Mouse (Mus musculus) kidney, embryonic 15.5 days (tissue): ENCODE measurements around the gene Hyal5. TPM values are rescaled to one million over a fixed set of nuclear protein-coding genes. Genes with fewer than 3 reads are reported as not detected.

Experiments
- ATAC-seq: fragments of 200-750 bp; cut with Nextera tagmentation; replicated peaks from 2 replicates; pipeline ENCODE4 v1.8.0; 2017; ENCODE audit warnings: moderate TSS enrichment; ENCODE audit not compliant: low FRiP score
- H3K27ac ChIP-seq: fragments of 300-500 bp; sonication (generic); 2 replicates; pipeline ENCODE4 v1.5.1; 2015; ENCODE audit warnings: mild to moderate bottlenecking, inconsistent platforms
- H3K27me3 ChIP-seq: fragments of 300-500 bp; sonication (generic); 2 replicates; pipeline ENCODE4 v1.6.1; 2015; ENCODE audit warnings: inconsistent platforms
- H3K36me3 ChIP-seq: fragments of 300-500 bp; sonication (generic); 2 replicates; pipeline ENCODE4 v1.6.1; 2015; ENCODE audit warnings: inconsistent platforms
- H3K4me1 ChIP-seq: fragments of 300-500 bp; sonication (generic); 2 replicates; pipeline ENCODE4 v1.6.1; 2015; ENCODE audit warnings: inconsistent platforms
- H3K4me2 ChIP-seq: fragments of 300-500 bp; sonication (generic); 2 replicates; pipeline ENCODE4 v1.6.1; 2015; ENCODE audit warnings: moderate library complexity, mild to moderate bottlenecking, inconsistent platforms
- H3K4me3 ChIP-seq: fragments of 300-500 bp; sonication (generic); replicated peaks from 2 replicates; pipeline ENCODE4 v1.5.1; 2015; ENCODE audit warnings: mild to moderate bottlenecking, inconsistent platforms
- H3K9ac ChIP-seq: fragments of 300-500 bp; sonication (generic); 2 replicates; pipeline ENCODE4 v1.6.1; 2015; ENCODE audit warnings: mild to moderate bottlenecking, inconsistent platforms
- H3K9me3 ChIP-seq: fragments of 300-500 bp; sonication (generic); replicated peaks from 2 replicates; pipeline ENCODE4 v1.6.1; 2016; ENCODE audit warnings: inconsistent platforms
- WGBS: fragments of 180-500 bp; shearing (Covaris S2); methylation state at CpG from one replicate; pipeline ENCODE4 v1.1.7; 2015; ENCODE audit warnings: mixed read lengths; 5-methylcytosine and 5-hydroxymethylcytosine counted together
- polyA plus RNA-seq: library from polyadenylated mRNA; unstranded; fragments of >200 nt; fragmentation: Nextera tagmentation; extraction: Ambion mirVana; gene quantifications from 2 replicates; pipeline ENCODE4 v1.2.1, GENCODE M21; 2015

The Hyal5 gene
- polyA plus RNA-seq = not detected in 2 replicates

DNA sequence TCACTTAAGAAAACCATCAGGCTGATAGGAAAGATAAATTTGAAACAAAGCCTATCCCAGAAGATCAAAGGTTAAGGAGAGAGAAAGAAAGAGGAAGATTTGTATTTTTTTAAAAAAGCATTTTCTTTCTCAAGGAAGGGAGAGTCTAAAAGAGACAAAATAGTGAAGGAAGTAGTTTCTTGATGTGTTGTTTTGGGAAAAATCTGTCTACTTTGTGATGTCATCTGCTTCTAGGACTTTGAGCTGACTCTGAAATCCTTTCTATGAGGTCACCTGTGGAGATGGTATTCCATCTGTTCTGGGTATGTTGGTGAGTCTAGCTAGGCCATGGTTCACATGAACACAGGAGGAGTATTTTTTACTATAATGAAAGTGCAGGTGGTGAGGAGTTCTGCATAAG, at the start of gene Hyal5:
Gene Hyal5 (plus strand): TSS at position 301 of the 400 bp plus-strand sequence.
- H3K9me3 ChIP-seq = no peaks in the 10 kb centered on the region
- H3K4me2 ChIP-seq = no peak within 1 kb of the TSS
- H3K27ac ChIP-seq = no peak within 1 kb of the TSS
- H3K4me1 ChIP-seq = no peaks in the 10 kb centered on the region
- no peaks in the 10 kb centered on the region for H3K36me3 ChIP-seq
- H3K9ac ChIP-seq = no peak within 1 kb of the TSS
- H3K4me3 ChIP-seq = no peak within 1 kb of the TSS
- no peaks in the 10 kb centered on the region for H3K27me3 ChIP-seq
- no peak for ATAC-seq

DNA sequence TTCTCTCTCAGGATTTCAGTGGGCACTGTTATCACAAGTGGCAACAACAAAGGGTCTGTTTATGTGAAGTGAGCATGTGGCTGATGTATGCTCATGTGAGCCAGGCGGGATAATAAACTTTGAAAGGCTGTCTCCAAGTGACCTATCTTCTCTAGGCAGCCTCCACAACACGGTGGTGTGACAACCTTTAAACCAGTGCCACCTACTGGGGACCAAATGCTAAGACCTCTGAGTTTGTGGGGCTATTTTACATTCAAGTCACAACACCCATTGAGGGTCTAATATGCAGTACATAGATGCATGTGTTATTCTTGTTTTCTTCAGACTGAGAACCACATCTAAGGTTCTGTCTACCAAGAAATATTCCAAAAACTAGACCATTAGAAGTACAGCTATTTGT, 35.7 kb upstream of the Hyal5 start:
- Histone ChIP-seq H3K4me2 (no peak overlapping the region), H3K27me3 (no peaks in the 10 kb centered on the region), H3K27ac (no peak overlapping the region), H3K9me3 (no peaks in the 10 kb centered on the region), H3K36me3 (no peaks in the 10 kb centered on the region), H3K9ac (no peak overlapping the region), H3K4me1 (no peaks in the 10 kb centered on the region), H3K4me3 (no peak overlapping the region)
- ATAC-seq = no peak
- WGBS = 48% methylated on average over 2 of the region's 2 CpGs

GRCm38 (mm10) chr6:24860320-24860719, 2.5 kb downstream of the Hyal5 start:
- ATAC-seq = no peak
- no peak overlapping the region for H3K27ac ChIP-seq

GRCm38 (mm10) chr6:24863649-24864048, 5.9 kb downstream of the Hyal5 start:
- H3K27ac ChIP-seq = no peak overlapping the region
- no peaks in the 10 kb centered on the region for H3K9me3 ChIP-seq
- H3K27me3 ChIP-seq = no peaks in the 10 kb centered on the region
- no peak overlapping the region for H3K4me3 ChIP-seq
- no peak overlapping the region for H3K9ac ChIP-seq
- no peaks in the 10 kb centered on the region for H3K36me3 ChIP-seq
- H3K4me1 ChIP-seq = no peaks in the 10 kb centered on the region
- no peak overlapping the region for H3K4me2 ChIP-seq
- ATAC-seq = no peak
- 85% methylated on average over 4 of the region's 4 CpGs for WGBS

More at GRCm38 (mm10) chr6:24860320-24860719, 2.5 kb downstream of the Hyal5 start:
- no peaks in the 10 kb centered on the region for H3K27me3 ChIP-seq
- H3K4me3 ChIP-seq = no peak overlapping the region
- H3K36me3 ChIP-seq = no peaks in the 10 kb centered on the region
- no peaks in the 10 kb centered on the region for H3K4me1 ChIP-seq
- no peak overlapping the region for H3K4me2 ChIP-seq
- H3K9me3 ChIP-seq = no peaks in the 10 kb centered on the region
- H3K9ac ChIP-seq = no peak overlapping the region
- 42% methylated on average over 2 of the region's 2 CpGs for WGBS

DNA sequence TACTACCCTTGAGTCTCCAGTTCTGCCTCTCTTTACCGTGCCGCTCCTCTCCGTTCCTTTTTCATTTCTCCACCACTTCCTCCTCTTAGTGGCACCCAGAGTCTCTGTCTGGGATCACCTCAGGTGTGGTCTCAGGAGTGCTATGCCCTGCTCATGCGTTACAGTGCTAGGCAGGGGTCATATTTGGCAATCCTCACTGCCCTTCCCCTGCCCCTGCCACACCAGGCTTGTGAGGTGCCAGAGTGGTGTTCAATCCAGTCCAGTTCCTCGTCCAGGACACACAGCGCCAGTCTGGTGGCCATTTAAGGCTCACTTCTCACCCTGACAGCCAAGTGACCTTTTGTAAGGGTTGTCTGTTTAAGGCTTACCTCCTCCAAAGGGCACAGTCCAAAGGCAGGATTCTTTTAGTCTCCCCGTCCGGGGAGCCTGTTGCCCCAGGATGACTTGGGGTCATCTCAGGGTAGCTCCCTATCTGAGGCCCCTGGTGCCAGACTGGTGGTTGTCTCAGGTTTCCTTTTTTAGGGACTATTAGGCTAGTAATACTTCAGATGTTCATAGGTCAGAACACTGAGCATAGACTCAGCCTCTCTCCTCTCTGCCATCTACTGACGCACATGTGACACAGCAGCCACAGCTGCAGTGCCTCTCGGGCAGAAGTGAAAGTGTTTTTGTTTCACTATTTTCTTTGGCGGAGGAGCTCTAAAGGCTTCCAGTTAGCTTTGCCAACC, 36.5 kb downstream of the Hyal5 start:
- WGBS = 63% methylated on average over 11 of the region's 11 CpGs
- H3K9ac ChIP-seq = no peak overlapping the region

GRCm38 (mm10) chr6:24894874-24895183, 37.0 kb downstream of the Hyal5 start:
- H3K27me3 ChIP-seq = no peaks in the 10 kb centered on the region
- H3K36me3 ChIP-seq = no peaks in the 10 kb centered on the region
- peak overlapping the region; percentile 41; the same call in 1 of the 2 replicates for H3K4me2 ChIP-seq
- 28% methylated on average over 2 of the region's 2 CpGs for WGBS
- H3K9me3 ChIP-seq = no peaks in the 10 kb centered on the region
- H3K9ac ChIP-seq = no peak overlapping the region
- peak; percentile 15; the same call in 1 of the 2 replicates for ATAC-seq
- 0 out of 2 replicates have a peak, but pooled peaks cover 3% of the 10 kb centered on the region for H3K4me1 ChIP-seq
- peak overlapping the region; percentile 21; the same call in 1 of the 2 replicates for H3K4me3 ChIP-seq
- no peak overlapping the region for H3K27ac ChIP-seq

More for the DNA sequence above, 36.5 kb downstream of the Hyal5 start:
- Histone ChIP-seq H3K27me3 (no peaks in the 10 kb centered on the region), H3K36me3 (no peaks in the 10 kb centered on the region), H3K9me3 (no peaks in the 10 kb centered on the region), H3K4me2 (peak overlapping the region; percentile 41; the same call in 1 of the 2 replicates), H3K27ac (no peak overlapping the region), H3K4me3 (peak overlapping the region; percentile 21; the same call in 1 of the 2 replicates), H3K4me1 (0 out of 2 replicates have a peak, but pooled peaks cover 3% of the 10 kb centered on the region)
- peak; percentile 86 for ATAC-seq

DNA sequence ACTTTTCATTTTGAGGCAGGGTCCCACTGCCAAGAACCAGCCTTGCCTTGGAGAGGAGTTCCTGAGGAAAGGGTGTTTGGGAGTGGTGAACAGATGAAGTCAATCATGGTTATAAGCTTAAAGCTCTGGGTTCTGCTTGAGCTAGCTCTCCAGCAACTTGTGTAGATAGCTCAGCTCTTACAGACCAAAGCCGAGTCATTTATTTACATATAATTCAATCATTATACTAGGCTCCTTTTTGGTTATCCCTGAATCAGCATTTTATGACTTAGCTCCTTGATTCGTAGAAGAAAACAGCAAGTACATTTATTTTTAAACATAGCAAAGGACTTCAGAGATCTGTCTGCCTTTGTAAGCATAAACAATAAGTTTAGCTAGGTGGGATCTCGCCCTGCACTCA, 47.3 kb downstream of the Hyal5 start:
- no peak for ATAC-seq
- no peak overlapping the region for H3K27ac ChIP-seq
- 79% methylated on average over 3 of the region's 3 CpGs for WGBS

GRCm38 (mm10) chr6:24907824-24908223, 50.0 kb downstream of the Hyal5 start:
- Histone ChIP-seq H3K27ac (no peak overlapping the region), H3K4me2 (no peak overlapping the region), H3K36me3 (no peaks in the 10 kb centered on the region), H3K9ac (no peak overlapping the region), H3K4me1 (no peaks in the 10 kb centered on the region), H3K4me3 (no peak overlapping the region), H3K27me3 (no peaks in the 10 kb centered on the region), H3K9me3 (no peaks in the 10 kb centered on the region)
- no peak for ATAC-seq
- WGBS = 83% methylated on average over 2 of the region's 2 CpGs

More for the DNA sequence above, 47.3 kb downstream of the Hyal5 start:
- Histone ChIP-seq H3K4me3 (no peak overlapping the region), H3K4me1 (no peaks in the 10 kb centered on the region), H3K9me3 (no peaks in the 10 kb centered on the region), H3K4me2 (no peak overlapping the region), H3K36me3 (no peaks in the 10 kb centered on the region), H3K9ac (no peak overlapping the region), H3K27me3 (no peaks in the 10 kb centered on the region)

GRCm38 (mm10) chr6:24910016-24910727, 52.4 kb downstream of the Hyal5 start:
- Histone ChIP-seq H3K4me1 (no peaks in the 10 kb centered on the region), H3K27me3 (no peaks in the 10 kb centered on the region), H3K27ac (no peak overlapping the region), H3K9me3 (no peaks in the 10 kb centered on the region), H3K4me3 (no peak overlapping the region), H3K36me3 (no peaks in the 10 kb centered on the region), H3K9ac (no peak overlapping the region), H3K4me2 (no peak overlapping the region)
- WGBS = 62% methylated on average over 2 of the region's 2 CpGs
- no peak for ATAC-seq

DNA sequence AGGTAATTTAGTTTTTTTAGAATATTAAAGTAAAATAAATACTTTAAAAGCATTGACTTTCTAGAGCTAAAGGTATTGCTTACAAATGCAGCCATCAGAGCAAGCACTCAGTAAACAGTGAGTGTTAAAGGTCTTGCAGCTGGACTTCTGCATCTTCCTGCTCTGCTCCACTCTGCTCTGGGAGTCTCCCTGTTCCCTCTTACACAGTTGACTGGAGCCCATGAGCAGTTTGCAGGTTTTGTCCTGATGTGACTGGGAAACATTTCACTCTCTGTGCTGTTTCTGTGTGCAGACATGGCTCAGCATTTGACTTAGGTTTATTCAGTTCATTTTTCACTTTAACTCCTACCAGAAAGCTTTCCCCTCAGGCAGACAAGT, 52.9 kb downstream of the Hyal5 start:
- H3K4me1 ChIP-seq = no peaks in the 10 kb centered on the region
- no peaks in the 10 kb centered on the region for H3K27me3 ChIP-seq
- no peaks in the 10 kb centered on the region for H3K9me3 ChIP-seq
- H3K36me3 ChIP-seq = no peaks in the 10 kb centered on the region
- ATAC-seq = 0 out of 2 replicates have a peak, but pooled peaks have one; percentile 43
- H3K4me2 ChIP-seq = no peak overlapping the region
- no peak overlapping the region for H3K27ac ChIP-seq
- H3K9ac ChIP-seq = no peak overlapping the region
- no peak overlapping the region for H3K4me3 ChIP-seq

- Histone ChIP-seq H3K4me3 (no peak overlapping the region), H3K4me2 (no peak overlapping the region), H3K4me1 (no peaks in the 10 kb centered on the region), H3K27ac (no peak overlapping the region), H3K9me3 (no peaks in the 10 kb centered on the region), H3K27me3 (no peaks in the 10 kb centered on the region), H3K9ac (no peak overlapping the region), H3K36me3 (no peaks in the 10 kb centered on the region)
- WGBS = 91% methylated on average over 2 of the region's 2 CpGs
- no peak for ATAC-seq
Observed at GRCm38 (mm10) chr6:24913591-24913990, 55.8 kb downstream of the Hyal5 start.

DNA sequence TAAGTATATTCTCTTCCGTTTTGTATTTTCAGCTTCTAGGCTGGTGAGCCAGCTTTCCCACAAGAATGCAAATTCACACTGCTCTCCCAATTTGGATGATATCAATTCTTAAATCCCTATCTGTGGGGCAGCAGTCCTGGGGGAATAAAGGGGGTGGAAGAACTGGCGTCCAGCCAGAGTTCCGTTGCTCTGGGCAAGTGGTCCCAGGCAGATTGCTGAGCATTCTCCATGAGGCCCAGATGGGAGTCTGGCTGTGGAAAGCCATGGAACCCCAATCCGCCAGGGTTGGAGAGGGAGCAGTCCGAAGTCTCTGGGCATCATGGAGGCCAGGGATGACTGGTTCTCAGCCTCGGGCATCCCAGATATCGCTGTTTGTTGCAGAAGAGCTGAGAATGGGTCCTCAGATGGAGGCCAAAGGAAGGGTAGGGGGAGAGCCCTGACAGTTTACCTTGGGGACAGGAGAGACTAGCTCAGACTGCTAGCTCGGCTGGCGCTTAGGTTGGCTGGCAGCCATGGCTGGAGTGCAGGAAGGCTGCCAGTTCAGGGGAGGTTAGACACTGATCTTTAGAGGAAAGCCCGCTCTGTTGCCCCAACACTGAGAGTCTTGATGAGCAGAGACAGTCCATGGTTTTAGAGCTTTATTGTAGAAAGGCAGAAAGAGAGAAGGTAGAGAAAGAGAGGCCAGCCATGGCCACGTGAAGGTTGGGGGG, 67.4 kb downstream of the Hyal5 start:
- no peak overlapping the region for H3K4me3 ChIP-seq
- WGBS = 88% methylated on average over 11 of the region's 11 CpGs
- H3K9me3 ChIP-seq = no peaks in the 10 kb centered on the region; the same call in 1 of the 2 replicates
- H3K27me3 ChIP-seq = no peaks in the 10 kb centered on the region
- H3K9ac ChIP-seq = no peak overlapping the region
- H3K4me1 ChIP-seq = no peaks in the 10 kb centered on the region
- no peak overlapping the region for H3K27ac ChIP-seq
- H3K4me2 ChIP-seq = no peak overlapping the region
- no peaks in the 10 kb centered on the region for H3K36me3 ChIP-seq
- no peak for ATAC-seq
